Mouse (Mus musculus) cortical plate, adult 2 months (tissue): ENCODE measurements around the gene Patl1.
"Not testable (repeated sequence)": the region's sequence is repeated elsewhere in the genome, so short reads cannot be mapped to it uniquely, and the experiment has no call there.

Experiments used
- CTCF ChIP-seq: fragments of 200-500 bp; IDR thresholded peaks from 2 replicates; pipeline ENCODE4 v1.5.1; 2011; ENCODE audit warnings: mild to moderate bottlenecking, control low read depth, low read length; ENCODE audit not compliant: insufficient read depth; ENCODE audit errors: extremely low read depth
- POLR2A ChIP-seq: fragments of 200-500 bp; IDR thresholded peaks from 2 replicates; pipeline ENCODE4 v1.6.1; 2011; ENCODE audit warnings: mild to moderate bottlenecking, low read length, control low read depth; ENCODE audit not compliant: insufficient read depth; ENCODE audit errors: extremely low read depth

DNA sequence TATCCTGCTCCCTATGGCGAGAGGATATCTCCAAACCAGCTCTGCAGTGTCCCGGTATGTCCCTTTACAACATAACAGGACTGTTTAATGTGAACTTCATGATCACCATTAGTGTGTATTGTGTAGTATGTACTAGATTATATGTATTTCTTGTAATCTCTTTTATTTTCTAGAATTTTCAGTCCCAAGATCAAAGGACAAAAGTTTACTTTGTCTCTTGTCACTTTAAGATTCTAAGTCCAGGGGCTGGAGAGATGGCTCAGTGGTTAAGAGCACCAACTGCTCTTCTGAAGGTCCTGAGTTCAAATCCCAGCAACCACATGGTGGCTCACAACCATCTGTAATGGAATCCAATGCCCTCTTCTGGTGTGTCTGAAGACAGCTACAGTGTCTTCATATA, 10.3 kb downstream of the Patl1 start:
- not testable (repeated sequence) for TF ChIP-seq POLR2A, CTCF
